Mouse (Mus musculus) C2C12 (cell line): Measurements from ENCODE around the gene Hes1.

Experiments used
- CEBPB ChIP-seq: IDR thresholded peaks from one replicate; pipeline ENCODE4 v1.6.1; 2011; ENCODE audit warnings: low read depth, mild to moderate bottlenecking, control low read depth, moderate library complexity
- CTCF ChIP-seq: IDR thresholded peaks from one replicate; pipeline ENCODE4 v1.5.1; 2011; ENCODE audit not compliant: control insufficient read depth, insufficient read depth, insufficient read length
- MAX ChIP-seq: IDR thresholded peaks from one replicate; pipeline ENCODE4 v1.6.1; 2011; ENCODE audit warnings: mild to moderate bottlenecking, control low read depth
- MYOG ChIP-seq: IDR thresholded peaks from one replicate; pipeline ENCODE4 v1.6.1; 2011; ENCODE audit not compliant: control insufficient read depth, insufficient read length; ENCODE audit errors: extremely low read depth
- USF1 ChIP-seq: IDR thresholded peaks from one replicate; pipeline ENCODE4 v1.6.1; 2011; ENCODE audit warnings: low read depth, mild to moderate bottlenecking, control low read depth, moderate library complexity

GRCm38 (mm10) chr16:30052271-30052670, 11.9 kb upstream of the Hes1 start:
- TF ChIP-seq MYOG (no peak), CTCF (no peak), CEBPB (no peak), USF1 (no peak), MAX (no peak)
